Mouse (Mus musculus) embryonic facial prominence, embryonic 14.5 days (tissue): ENCODE measurements around the gene Dolpp1. TPM values are rescaled to one million over a fixed set of nuclear protein-coding genes. Genes with fewer than 3 reads are reported as not detected.

Source experiments
- ATAC-seq: fragments of 200-750 bp; cut with Nextera tagmentation; 2 replicates; pipeline ENCODE4 v1.8.0; 2017; ENCODE audit warnings: low read depth, moderate number of reproducible peaks, moderate TSS enrichment
- DNase-seq: peaks from one replicate; pipeline ENCODE4 v3.0.0-alpha.2; 2015; ENCODE audit warnings: low spot score
- H3K27ac ChIP-seq: fragments of 300-500 bp; sonication (generic); replicated peaks from 2 replicates; pipeline ENCODE4 v1.5.1; 2014; ENCODE audit warnings: low read depth, mild to moderate bottlenecking, low read length, moderate library complexity
- H3K27me3 ChIP-seq: fragments of 300-500 bp; sonication (generic); replicated peaks from 2 replicates; pipeline ENCODE4 v1.6.1; 2014; ENCODE audit warnings: low read length; ENCODE audit not compliant: control insufficient read depth, insufficient read depth
- H3K36me3 ChIP-seq: fragments of 300-500 bp; sonication (generic); 2 replicates; pipeline ENCODE4 v1.6.1; 2014; ENCODE audit warnings: low read length, mixed read lengths; ENCODE audit not compliant: control insufficient read depth, insufficient read depth
- H3K4me1 ChIP-seq: fragments of 300-500 bp; sonication (generic); 2 replicates; pipeline ENCODE4 v1.6.1; 2014; ENCODE audit warnings: antibody characterized with exemption, low read length; ENCODE audit not compliant: control insufficient read depth, insufficient read depth
- H3K4me2 ChIP-seq: fragments of 300-500 bp; sonication (generic); 2 replicates; pipeline ENCODE4 v1.6.1; 2014; ENCODE audit warnings: low read depth, mild to moderate bottlenecking, low read length, moderate library complexity, mixed read lengths
- H3K4me3 ChIP-seq: fragments of 300-500 bp; sonication (generic); 2 replicates; pipeline ENCODE4 v1.5.1; 2014; ENCODE audit warnings: low read depth, mild to moderate bottlenecking, low read length
- H3K9ac ChIP-seq: fragments of 300-500 bp; sonication (generic); 2 replicates; pipeline ENCODE4 v1.6.1; 2014; ENCODE audit warnings: low read depth, mild to moderate bottlenecking, low read length, moderate library complexity, mixed read lengths
- H3K9me3 ChIP-seq: fragments of 300-500 bp; sonication (generic); 2 replicates; pipeline ENCODE4 v1.6.1; 2016; ENCODE audit warnings: low read length; ENCODE audit not compliant: control insufficient read depth
- WGBS: fragments of 180-500 bp; shearing (Covaris S2); extraction: QIAGEN DNeasy Blood & Tissue Kit; methylation state at CpG from one replicate; pipeline ENCODE4 v1.1.7; 2014; 5-methylcytosine and 5-hydroxymethylcytosine counted together
- polyA plus RNA-seq: library from polyadenylated mRNA; unstranded; fragments of >200 nt; fragmentation: Nextera tagmentation; extraction: Ambion mirVana; gene quantifications from 2 replicates; pipeline ENCODE4 v1.2.1, GENCODE M21; 2014

Gene Dolpp1
- polyA plus RNA-seq: 28.5 and 29.0 TPM in 2 replicates

GRCm38 (mm10) chr2:30392114-30392576 lies at the start of gene Dolpp1:
TSS of gene Dolpp1 (plus strand) at chr2:30392254.
- Histone ChIP-seq H3K27ac (peak within 1 kb of the TSS; percentile 80), H3K9me3 (no peaks in the 10 kb centered on the region), H3K4me3 (peak within 1 kb of the TSS; percentile 92), H3K4me2 (peak within 1 kb of the TSS; percentile 94), H3K4me1 (peaks cover 6% of the 10 kb centered on the region; the same call in 1 of the 2 replicates), H3K36me3 (peaks cover 13% of the 10 kb centered on the region; the same call in 1 of the 2 replicates), H3K27me3 (no peaks in the 10 kb centered on the region), H3K9ac (peak within 1 kb of the TSS; percentile 75)
- under 1% methylated on average over 36 of the region's 40 CpGs for WGBS
- peak; percentile 99 for DNase-seq
- ATAC-seq: peak; percentile 98

- Histone ChIP-seq H3K4me1 (no peaks in the 10 kb centered on the region), H3K9me3 (no peaks in the 10 kb centered on the region), H3K27ac (no peak overlapping the region), H3K4me2 (no peak overlapping the region), H3K27me3 (no peaks in the 10 kb centered on the region), H3K36me3 (peaks cover 99% of the 10 kb centered on the region), H3K4me3 (no peak overlapping the region), H3K9ac (no peak overlapping the region)
- ATAC-seq: no peak
- WGBS: 93% methylated on average over 7 of the region's 7 CpGs
- DNase-seq: no peak
Observed at GRCm38 (mm10) chr2:30342544-30342943, 49.5 kb upstream of the Dolpp1 start.

GRCm38 (mm10) chr2:30343601-30344137 lies 48.4 kb upstream of the Dolpp1 start:
- Histone ChIP-seq H3K4me3 (no peak overlapping the region), H3K4me2 (no peak overlapping the region), H3K27me3 (no peaks in the 10 kb centered on the region), H3K27ac (no peak overlapping the region), H3K4me1 (no peaks in the 10 kb centered on the region), H3K9me3 (no peaks in the 10 kb centered on the region), H3K36me3 (peaks cover 99% of the 10 kb centered on the region), H3K9ac (no peak overlapping the region)
- 76% methylated on average over 14 of the region's 14 CpGs for WGBS
- DNase-seq: no peak
- ATAC-seq: no peak

GRCm38 (mm10) chr2:30345971-30346676 lies 45.9 kb upstream of the Dolpp1 start:
- Histone ChIP-seq H3K4me1 (no peaks in the 10 kb centered on the region), H3K4me3 (no peak overlapping the region), H3K27ac (no peak overlapping the region), H3K36me3 (peaks cover 99% of the 10 kb centered on the region), H3K9ac (no peak overlapping the region), H3K4me2 (no peak overlapping the region), H3K9me3 (no peaks in the 10 kb centered on the region), H3K27me3 (no peaks in the 10 kb centered on the region)
- DNase-seq (no peak), ATAC-seq (no peak)
- 90% methylated on average over 7 of the region's 7 CpGs for WGBS

- Histone ChIP-seq H3K36me3 (peaks cover 89% of the 10 kb centered on the region), H3K9me3 (no peaks in the 10 kb centered on the region), H3K4me1 (no peaks in the 10 kb centered on the region), H3K4me2 (no peak overlapping the region), H3K27ac (no peak overlapping the region), H3K27me3 (no peaks in the 10 kb centered on the region), H3K4me3 (no peak overlapping the region), H3K9ac (no peak overlapping the region)
- WGBS: 92% methylated on average over 6 of the region's 6 CpGs
- DNase-seq: no peak
- no peak for ATAC-seq
Observed at GRCm38 (mm10) chr2:30349196-30349595, 42.9 kb upstream of the Dolpp1 start.

GRCm38 (mm10) chr2:30351149-30351548 lies 40.9 kb upstream of the Dolpp1 start:
- Histone ChIP-seq H3K27ac (no peak overlapping the region), H3K9me3 (no peaks in the 10 kb centered on the region), H3K36me3 (peaks cover 82% of the 10 kb centered on the region), H3K27me3 (no peaks in the 10 kb centered on the region), H3K4me3 (no peak overlapping the region), H3K4me2 (no peak overlapping the region), H3K4me1 (no peaks in the 10 kb centered on the region), H3K9ac (no peak overlapping the region)
- 69% methylated on average over 2 of the region's 2 CpGs for WGBS
- ATAC-seq: peak; percentile 64
- DNase-seq: peak; percentile 46

GRCm38 (mm10) chr2:30355861-30356260 lies 36.2 kb upstream of the Dolpp1 start:
- Histone ChIP-seq H3K4me2 (no peak overlapping the region), H3K36me3 (peaks cover 36% of the 10 kb centered on the region), H3K27ac (no peak overlapping the region), H3K27me3 (no peaks in the 10 kb centered on the region), H3K4me1 (peaks cover 10% of the 10 kb centered on the region), H3K9me3 (no peaks in the 10 kb centered on the region), H3K4me3 (no peak overlapping the region), H3K9ac (peak overlapping the region; percentile 16; the same call in 1 of the 2 replicates)
- WGBS: 62% methylated on average over 4 of the region's 4 CpGs
- no peak for ATAC-seq
- no peak for DNase-seq

- WGBS: 37% methylated on average over 3 of the region's 4 CpGs
- Histone ChIP-seq H3K4me1 (peaks cover 10% of the 10 kb centered on the region), H3K4me3 (no peak overlapping the region), H3K9me3 (no peaks in the 10 kb centered on the region), H3K27ac (no peak overlapping the region), H3K27me3 (no peaks in the 10 kb centered on the region), H3K4me2 (no peak overlapping the region), H3K36me3 (peaks cover 32% of the 10 kb centered on the region), H3K9ac (no peak overlapping the region)
- ATAC-seq: no peak
- no peak for DNase-seq
Observed at GRCm38 (mm10) chr2:30356266-30356665, 35.8 kb upstream of the Dolpp1 start.
